Mouse (Mus musculus): ENCODE data around the gene Gadd45g. TPM values are rescaled to one million over a fixed set of nuclear protein-coding genes. Genes with fewer than 3 reads are reported as not detected.

Gene Gadd45g
- total RNA-seq, 2 experiments from 2014 or later: 28.4 to 87.1 TPM

GRCm38 (mm10) chr13:51852560-51853190 is 6.2 kb downstream of the Gadd45g start:
- DNase-seq: no peak

GRCm38 (mm10) chr13:51853301-51854243 is 7.1 kb downstream of the Gadd45g start:
- peak; percentile 74 for DNase-seq

- DNase-seq: no peak
These were observed 9.1 kb downstream of the Gadd45g start for GRCm38 (mm10) chr13:51855584-51855983.

- no peak for DNase-seq
These were observed 10.7 kb downstream of the Gadd45g start for GRCm38 (mm10) chr13:51857156-51857555.

- DNase-seq: peak; percentile 56
These were observed 12.0 kb downstream of the Gadd45g start for GRCm38 (mm10) chr13:51858475-51858874.

GRCm38 (mm10) chr13:51859174-51859573 is 12.7 kb downstream of the Gadd45g start:
- DNase-seq: no peak

- DNase-seq: no peak
These were observed 13.3 kb downstream of the Gadd45g start for GRCm38 (mm10) chr13:51859798-51860197.

GRCm38 (mm10) chr13:51862750-51863149 is 16.3 kb downstream of the Gadd45g start:
- no peak for DNase-seq

- DNase-seq: peak; percentile 46
These were observed 19.7 kb downstream of the Gadd45g start for GRCm38 (mm10) chr13:51866151-51866659.

- DNase-seq: peak; percentile 79
These were observed 22.1 kb downstream of the Gadd45g start for GRCm38 (mm10) chr13:51868491-51869128.

GRCm38 (mm10) chr13:51869129-51869491 is 22.6 kb downstream of the Gadd45g start:
- no peak for DNase-seq

- peak; percentile 76 for DNase-seq
These were observed 24.7 kb downstream of the Gadd45g start for GRCm38 (mm10) chr13:51871148-51871547.

GRCm38 (mm10) chr13:51872252-51872962 is 25.9 kb downstream of the Gadd45g start:
- DNase-seq: peak; percentile 79

GRCm38 (mm10) chr13:51872963-51873514 is 26.6 kb downstream of the Gadd45g start:
- DNase-seq: no peak

- no peak for DNase-seq
These were observed 27.3 kb downstream of the Gadd45g start for GRCm38 (mm10) chr13:51873786-51874185.

GRCm38 (mm10) chr13:51876131-51876530 is 29.7 kb downstream of the Gadd45g start:
- no peak for DNase-seq

GRCm38 (mm10) chr13:51878806-51879205 is 32.3 kb downstream of the Gadd45g start:
- no peak for DNase-seq

GRCm38 (mm10) chr13:51879571-51879970 is 33.1 kb downstream of the Gadd45g start:
- no peak for DNase-seq

GRCm38 (mm10) chr13:51880019-51880418 is 33.5 kb downstream of the Gadd45g start:
- no peak for DNase-seq

- DNase-seq: peak; percentile 53
These were observed 35.0 kb downstream of the Gadd45g start for GRCm38 (mm10) chr13:51881271-51882128.

- no peak for DNase-seq
These were observed 35.7 kb downstream of the Gadd45g start for GRCm38 (mm10) chr13:51882218-51882617.
